Mouse (Mus musculus) embryonic facial prominence, embryonic 15.5 days (tissue): ENCODE data around the gene Lgals8. TPM values are rescaled to one million over a fixed set of nuclear protein-coding genes. Genes with fewer than 3 reads are reported as not detected.
A peak's percentile ranks its signal among the peaks of the same experiment; 100 is the strongest.

Experiments used
- ATAC-seq: fragments of 200-750 bp; cut with Nextera tagmentation; 2 replicates; pipeline ENCODE4 v1.8.0; 2017; ENCODE audit warnings: low read depth, moderate TSS enrichment; ENCODE audit not compliant: insufficient number of reproducible peaks, low FRiP score, low TSS enrichment
- H3K27ac ChIP-seq: fragments of 300-500 bp; sonication (generic); replicated peaks from 2 replicates; pipeline ENCODE4 v1.5.1; 2015; ENCODE audit warnings: mild to moderate bottlenecking, inconsistent platforms
- H3K27me3 ChIP-seq: fragments of 300-500 bp; sonication (generic); 2 replicates; pipeline ENCODE4 v1.6.1; 2015; ENCODE audit warnings: inconsistent platforms
- H3K36me3 ChIP-seq: fragments of 300-500 bp; sonication (generic); 2 replicates; pipeline ENCODE4 v1.6.1; 2015; ENCODE audit warnings: mild to moderate bottlenecking, inconsistent platforms
- H3K4me1 ChIP-seq: fragments of 300-500 bp; sonication (generic); 2 replicates; pipeline ENCODE4 v1.6.1; 2015; ENCODE audit warnings: inconsistent platforms
- H3K4me2 ChIP-seq: fragments of 300-500 bp; sonication (generic); replicated peaks from 2 replicates; pipeline ENCODE4 v1.6.1; 2015; ENCODE audit warnings: mild to moderate bottlenecking, inconsistent platforms
- H3K4me3 ChIP-seq: fragments of 300-500 bp; sonication (generic); replicated peaks from 2 replicates; pipeline ENCODE4 v1.5.1; 2015; ENCODE audit warnings: mild to moderate bottlenecking, inconsistent platforms
- H3K9ac ChIP-seq: fragments of 300-500 bp; sonication (generic); 2 replicates; pipeline ENCODE4 v1.6.1; 2015; ENCODE audit warnings: inconsistent platforms
- H3K9me3 ChIP-seq: fragments of 300-500 bp; sonication (generic); replicated peaks from 2 replicates; pipeline ENCODE4 v1.6.1; 2016; ENCODE audit warnings: inconsistent platforms
- WGBS: fragments of 180-500 bp; shearing (Covaris S2); methylation state at CpG from one replicate; pipeline ENCODE4 v1.1.7; 2015; 5-methylcytosine and 5-hydroxymethylcytosine counted together
- polyA plus RNA-seq: library from polyadenylated mRNA; unstranded; fragments of >200 nt; fragmentation: Nextera tagmentation; extraction: Ambion mirVana; gene quantifications from 2 replicates; pipeline ENCODE4 v1.2.1, GENCODE M21; 2015

Lgals8 gene
- 22.5 and 28.3 TPM in 2 replicates for polyA plus RNA-seq

DNA sequence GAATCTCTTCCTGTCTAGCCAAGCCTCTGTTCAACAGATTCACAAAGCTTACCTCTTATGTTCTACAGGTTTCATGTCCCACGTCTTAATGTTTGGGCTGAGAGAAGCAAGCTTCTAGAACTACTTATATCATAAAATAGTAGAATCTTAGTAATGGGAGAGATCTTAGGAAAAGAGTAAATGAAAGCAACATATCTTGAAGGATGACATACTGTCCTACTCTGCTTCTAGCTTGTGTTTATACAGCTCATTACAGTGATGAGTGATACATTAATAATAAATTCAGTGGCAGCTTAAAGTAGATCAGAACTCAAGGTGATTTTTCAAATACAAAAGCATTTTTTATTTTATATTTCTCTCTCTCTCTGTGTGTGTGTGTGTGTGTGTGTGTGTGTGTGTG lies at the start of gene Lgals8:
Lgals8 (minus strand) TSS at position 101 of the 400 bp plus-strand sequence.
- H3K9ac ChIP-seq = no peak within 1 kb of the TSS
- H3K4me2 ChIP-seq = no peak within 1 kb of the TSS
- no peaks in the 10 kb centered on the region for H3K27me3 ChIP-seq
- no peaks in the 10 kb centered on the region for H3K36me3 ChIP-seq
- no peak within 1 kb of the TSS for H3K4me3 ChIP-seq
- no peak for ATAC-seq
- H3K27ac ChIP-seq = no peak within 1 kb of the TSS
- 79% methylated on average over 1 of the region's 1 CpGs for WGBS
- H3K4me1 ChIP-seq = peaks cover 6% of the 10 kb centered on the region; the same call in 1 of the 2 replicates
- no peaks in the 10 kb centered on the region for H3K9me3 ChIP-seq

DNA sequence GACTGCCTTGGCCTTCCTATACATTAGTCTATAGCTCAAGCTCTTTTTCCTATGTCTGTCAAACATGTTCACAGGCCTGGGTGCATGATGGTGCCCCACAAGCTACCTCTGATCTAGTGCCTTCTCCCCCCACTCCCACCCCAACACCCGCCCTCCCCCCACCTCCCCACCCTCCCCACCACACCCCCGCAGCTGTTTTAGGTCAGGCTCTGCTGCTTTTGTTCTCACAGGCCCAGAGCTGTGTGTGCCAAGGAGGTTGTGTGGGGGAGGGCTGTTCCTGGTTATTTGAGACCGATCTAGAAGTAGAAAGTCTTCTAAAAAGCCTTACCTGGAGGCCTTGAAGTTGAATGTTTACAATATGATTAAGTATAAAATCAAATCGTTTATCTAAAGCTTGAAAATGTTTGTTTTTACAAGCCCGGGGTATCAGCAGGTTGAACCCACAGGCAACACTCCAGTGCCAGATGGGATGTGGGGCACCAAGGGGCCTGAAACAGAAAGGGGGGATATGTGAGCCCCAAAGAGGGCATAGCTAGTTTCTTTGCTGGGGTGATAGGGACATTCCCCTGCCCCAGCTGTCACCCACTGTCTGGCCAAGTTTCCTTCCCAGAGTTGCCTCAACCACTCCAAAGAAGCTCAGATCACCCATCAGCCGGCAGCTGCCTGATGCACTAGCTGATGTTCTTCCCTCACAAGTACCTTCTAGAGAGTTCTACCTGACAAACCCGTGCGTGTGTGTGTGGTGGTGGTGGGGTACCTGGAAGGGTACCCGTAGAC lies 46.6 kb upstream of the Lgals8 start:
- Histone ChIP-seq H3K4me1 (no peaks in the 10 kb centered on the region), H3K9ac (no peak overlapping the region), H3K9me3 (no peaks in the 10 kb centered on the region), H3K27ac (no peak overlapping the region), H3K27me3 (no peaks in the 10 kb centered on the region), H3K4me2 (no peak overlapping the region), H3K36me3 (no peaks in the 10 kb centered on the region), H3K4me3 (no peak overlapping the region)
- WGBS = 61% methylated on average over 9 of the region's 9 CpGs
- no peak for ATAC-seq

DNA sequence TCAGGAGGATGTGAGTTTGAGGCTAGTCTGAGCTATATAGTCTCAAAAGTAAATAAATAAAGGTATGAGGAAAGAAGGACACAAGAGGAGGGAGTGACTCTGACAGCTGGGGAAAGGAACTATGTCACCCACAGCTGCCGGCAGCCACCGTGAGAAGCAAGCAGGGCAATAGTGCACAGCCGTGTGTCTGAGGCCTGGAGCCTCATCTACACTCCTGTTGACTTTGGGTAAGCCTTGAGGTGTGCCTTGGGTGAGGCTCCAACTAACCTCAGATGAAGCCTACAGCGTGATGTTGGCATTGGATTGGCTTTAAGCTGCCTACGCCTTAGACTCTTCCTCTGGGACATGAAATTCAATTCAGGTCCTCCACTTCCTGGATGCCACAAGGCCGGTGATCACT lies 45.3 kb upstream of the Lgals8 start:
- H3K4me2 ChIP-seq = no peak overlapping the region
- ATAC-seq = no peak
- no peak overlapping the region for H3K4me3 ChIP-seq
- no peaks in the 10 kb centered on the region for H3K36me3 ChIP-seq
- no peaks in the 10 kb centered on the region for H3K4me1 ChIP-seq
- H3K9ac ChIP-seq = no peak overlapping the region
- 83% methylated on average over 6 of the region's 6 CpGs for WGBS
- H3K27ac ChIP-seq = no peak overlapping the region
- no peaks in the 10 kb centered on the region for H3K9me3 ChIP-seq
- H3K27me3 ChIP-seq = no peaks in the 10 kb centered on the region

GRCm38 (mm10) chr13:12507426-12507825 lies 42.7 kb upstream of the Lgals8 start:
- H3K9ac ChIP-seq = no peak overlapping the region
- H3K9me3 ChIP-seq = no peaks in the 10 kb centered on the region
- no peak overlapping the region for H3K27ac ChIP-seq
- peaks cover 6% of the 10 kb centered on the region; the same call in 1 of the 2 replicates for H3K4me1 ChIP-seq
- no peaks in the 10 kb centered on the region for H3K27me3 ChIP-seq
- H3K4me3 ChIP-seq = no peak overlapping the region
- 81% methylated on average over 6 of the region's 6 CpGs for WGBS
- H3K36me3 ChIP-seq = no peaks in the 10 kb centered on the region
- no peak overlapping the region for H3K4me2 ChIP-seq
- ATAC-seq = no peak

DNA sequence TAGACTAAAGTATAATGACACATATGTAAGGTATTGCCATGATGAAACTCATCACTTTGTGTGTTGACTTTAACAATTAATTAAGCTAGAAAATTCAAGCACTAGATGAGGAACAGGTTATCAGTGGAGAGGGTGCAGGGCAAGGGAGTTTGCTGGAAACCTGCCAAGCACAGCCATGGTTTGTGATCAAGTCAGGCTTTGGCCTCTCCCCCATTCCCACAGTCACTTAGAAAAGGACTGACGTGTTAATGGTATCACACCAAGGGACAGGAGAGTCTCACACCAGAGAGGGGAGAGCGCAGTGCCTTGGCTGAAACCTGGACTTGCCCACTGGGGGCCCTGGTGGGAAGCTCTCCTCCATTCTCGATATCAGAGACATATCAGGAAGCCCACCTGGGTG lies 40.6 kb upstream of the Lgals8 start:
- Histone ChIP-seq H3K4me1 (peaks cover 6% of the 10 kb centered on the region; the same call in 1 of the 2 replicates), H3K27ac (no peak overlapping the region), H3K4me2 (no peak overlapping the region), H3K27me3 (no peaks in the 10 kb centered on the region), H3K9ac (no peak overlapping the region), H3K4me3 (no peak overlapping the region), H3K9me3 (no peaks in the 10 kb centered on the region), H3K36me3 (no peaks in the 10 kb centered on the region)
- WGBS = 81% methylated on average over 3 of the region's 3 CpGs
- ATAC-seq = no peak

DNA sequence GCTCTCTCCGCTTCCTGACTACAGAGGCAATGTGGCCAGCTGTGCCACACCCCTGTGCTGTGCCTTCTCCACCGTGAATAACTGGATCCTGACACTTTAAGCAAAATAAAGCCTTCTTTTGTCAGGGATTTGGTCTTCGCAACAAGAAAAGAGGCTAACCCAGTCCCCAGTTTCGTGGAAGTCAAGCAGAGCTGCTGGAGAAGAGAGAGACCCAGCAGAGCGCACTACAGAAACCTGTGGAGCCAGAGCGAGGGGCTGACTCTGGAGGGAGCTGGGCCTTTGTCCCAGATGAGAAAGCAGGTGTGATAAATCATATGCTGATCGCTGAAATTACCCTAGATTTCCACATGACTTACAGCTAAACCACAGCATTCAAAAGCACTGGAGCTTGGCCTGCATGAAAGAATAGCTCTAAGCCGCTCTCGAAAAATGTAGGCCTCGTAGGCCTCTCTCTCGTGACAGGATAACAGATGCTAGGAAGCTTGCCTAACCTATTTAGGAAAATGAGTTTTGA lies 38.6 kb upstream of the Lgals8 start:
- 26% methylated on average over 11 of the region's 11 CpGs for WGBS
- ATAC-seq = peak; percentile 17; the same call in 1 of the 2 replicates

DNA sequence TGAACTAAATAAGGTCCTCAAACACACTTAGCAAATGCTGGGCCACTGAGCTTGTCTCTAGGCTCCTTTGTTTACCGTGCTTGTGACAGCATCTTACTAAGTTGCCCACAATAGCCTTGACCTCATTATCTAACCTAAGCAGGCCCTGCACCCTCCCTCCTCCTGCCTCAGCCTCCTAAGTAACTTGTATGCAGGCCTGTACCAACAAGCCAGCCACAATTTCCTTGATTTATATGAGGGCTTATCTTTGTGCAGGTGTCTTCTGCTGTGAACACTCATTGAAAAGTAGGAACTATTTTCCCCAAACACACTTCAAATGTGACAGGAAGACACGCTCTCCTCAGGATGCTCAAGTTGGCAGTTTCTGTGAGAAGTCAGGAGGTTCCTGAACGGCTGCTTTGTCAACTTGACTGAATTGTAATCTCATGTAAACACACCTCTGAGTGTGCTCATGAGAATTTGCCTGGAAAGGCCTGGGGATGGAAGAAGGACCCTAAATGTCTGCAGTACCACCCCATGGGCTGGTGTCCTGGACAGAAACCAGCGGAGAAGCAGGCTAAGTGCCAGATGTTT lies 38.0 kb upstream of the Lgals8 start:
- Histone ChIP-seq H3K36me3 (no peaks in the 10 kb centered on the region), H3K9ac (no peak overlapping the region), H3K27me3 (no peaks in the 10 kb centered on the region), H3K4me2 (no peak overlapping the region), H3K4me1 (peaks cover 6% of the 10 kb centered on the region; the same call in 1 of the 2 replicates), H3K27ac (peak overlapping the region; percentile 68; the same call in 1 of the 2 replicates), H3K9me3 (no peaks in the 10 kb centered on the region), H3K4me3 (no peak overlapping the region)
- WGBS = 47% methylated on average over 4 of the region's 4 CpGs
- no peak for ATAC-seq

More for the DNA sequence above, 38.6 kb upstream of the Lgals8 start:
- Histone ChIP-seq H3K9ac (no peak overlapping the region), H3K4me2 (no peak overlapping the region), H3K27ac (peak overlapping the region; percentile 68), H3K9me3 (no peaks in the 10 kb centered on the region), H3K27me3 (no peaks in the 10 kb centered on the region), H3K4me1 (peaks cover 6% of the 10 kb centered on the region; the same call in 1 of the 2 replicates), H3K4me3 (no peak overlapping the region), H3K36me3 (no peaks in the 10 kb centered on the region)

DNA sequence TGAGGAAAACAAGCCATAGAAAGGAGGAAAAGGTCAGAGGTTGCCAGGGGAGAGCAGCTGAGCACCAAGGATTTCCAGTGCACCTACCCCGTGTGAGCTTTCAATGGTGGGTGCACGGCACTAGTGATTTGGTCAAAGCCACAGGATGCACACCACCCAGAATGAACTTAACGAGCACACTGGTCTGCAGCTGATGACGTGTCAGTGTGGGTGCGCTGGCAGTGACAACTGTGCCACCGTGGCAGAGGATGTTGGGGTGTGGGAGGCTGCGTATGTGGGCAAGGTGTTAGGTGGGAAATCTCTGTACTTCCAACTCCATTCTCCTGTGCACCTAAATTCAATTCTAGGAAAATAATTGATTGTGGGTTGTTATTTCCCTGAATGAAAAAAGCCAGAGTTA lies 34.4 kb upstream of the Lgals8 start:
- Histone ChIP-seq H3K27me3 (no peaks in the 10 kb centered on the region), H3K36me3 (no peaks in the 10 kb centered on the region), H3K9me3 (no peaks in the 10 kb centered on the region), H3K9ac (no peak overlapping the region), H3K27ac (no peak overlapping the region), H3K4me1 (peaks cover 6% of the 10 kb centered on the region; the same call in 1 of the 2 replicates), H3K4me3 (no peak overlapping the region), H3K4me2 (no peak overlapping the region)
- ATAC-seq = no peak
- WGBS = 86% methylated on average over 7 of the region's 7 CpGs

GRCm38 (mm10) chr13:12497809-12498208 lies 33.1 kb upstream of the Lgals8 start:
- Histone ChIP-seq H3K9me3 (no peaks in the 10 kb centered on the region), H3K4me3 (no peak overlapping the region), H3K27ac (no peak overlapping the region), H3K27me3 (no peaks in the 10 kb centered on the region), H3K36me3 (no peaks in the 10 kb centered on the region), H3K4me2 (no peak overlapping the region), H3K4me1 (0 out of 2 replicates have a peak, but pooled peaks cover under 1% of the 10 kb centered on the region), H3K9ac (no peak overlapping the region)
- WGBS = 52% methylated on average over 8 of the region's 8 CpGs
- ATAC-seq = no peak

DNA sequence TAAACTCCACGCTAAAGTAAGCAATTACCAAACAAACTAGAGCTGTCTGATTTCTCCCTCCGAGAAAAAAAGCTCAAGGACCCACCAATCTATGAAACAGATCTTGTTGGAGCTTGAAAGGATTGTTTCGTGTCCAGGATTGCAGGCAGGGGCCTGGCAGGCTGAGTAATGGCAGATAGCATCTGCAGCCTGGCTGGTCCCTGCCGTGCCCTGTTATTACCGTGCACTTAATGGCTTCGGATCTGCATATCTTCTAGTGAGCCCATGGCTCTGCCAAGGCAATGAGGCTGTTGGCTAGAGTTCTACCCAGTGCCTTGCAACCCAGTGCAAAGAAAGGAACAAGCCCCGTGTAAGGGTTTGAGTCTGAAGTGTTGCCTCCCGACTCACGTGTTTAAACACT lies 30.0 kb upstream of the Lgals8 start:
- ATAC-seq = no peak
- Histone ChIP-seq H3K4me3 (no peak overlapping the region), H3K36me3 (no peaks in the 10 kb centered on the region), H3K27ac (no peak overlapping the region), H3K4me2 (no peak overlapping the region), H3K9me3 (no peaks in the 10 kb centered on the region), H3K27me3 (no peaks in the 10 kb centered on the region), H3K9ac (no peak overlapping the region), H3K4me1 (no peaks in the 10 kb centered on the region)
- 75% methylated on average over 9 of the region's 9 CpGs for WGBS

DNA sequence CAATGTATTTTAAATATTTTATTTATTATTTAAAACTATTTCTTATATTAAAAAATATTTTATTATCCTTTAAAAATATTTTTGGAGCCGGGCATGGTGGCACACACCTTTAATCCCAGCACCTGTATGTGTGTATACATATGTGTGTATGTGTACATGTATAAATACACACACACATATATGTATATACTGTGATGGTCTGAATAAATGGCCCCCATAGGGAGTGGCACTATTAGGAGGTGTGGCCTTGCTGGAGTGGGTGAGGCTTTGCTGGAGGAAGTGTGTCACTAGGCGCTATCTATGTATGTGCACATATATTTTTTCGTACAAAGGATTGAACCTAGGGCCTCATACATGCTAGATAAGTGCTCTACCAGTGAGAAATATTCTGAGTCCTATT lies 27.8 kb upstream of the Lgals8 start:
- Histone ChIP-seq H3K4me2 (no peak overlapping the region), H3K27me3 (no peaks in the 10 kb centered on the region)

More for the DNA sequence above, 27.8 kb upstream of the Lgals8 start:
- ATAC-seq = no peak
- 87% methylated on average over 3 of the region's 3 CpGs for WGBS
- H3K27ac ChIP-seq = no peak overlapping the region
- H3K9me3 ChIP-seq = no peaks in the 10 kb centered on the region
- H3K9ac ChIP-seq = no peak overlapping the region
- no peaks in the 10 kb centered on the region; the same call in 1 of the 2 replicates for H3K4me1 ChIP-seq
- H3K4me3 ChIP-seq = no peak overlapping the region
- no peaks in the 10 kb centered on the region for H3K36me3 ChIP-seq
